Mouse (Mus musculus) ES-E14 (cell line): ENCODE measurements around the gene Exoc6. TPM values are rescaled to one million over a fixed set of nuclear protein-coding genes. Genes with fewer than 3 reads are reported as not detected.

Experiments
- DNase-seq: peaks from one replicate; pipeline ENCODE4 v3.0.0-alpha.2; 2013; ENCODE audit warnings: low read depth, low spot score
- H3K27ac ChIP-seq: 2 replicates; pipeline ENCODE4 v1.5.1; 2012; ENCODE audit warnings: low read depth, mild to moderate bottlenecking, low read length, moderate library complexity, mixed read lengths; ENCODE audit not compliant: poor library complexity, insufficient read depth, severe bottlenecking
- H3K36me3 ChIP-seq: 2 replicates; pipeline ENCODE4 v1.6.1; 2012; ENCODE audit warnings: mild to moderate bottlenecking, low read length, moderate library complexity, mixed read lengths; ENCODE audit not compliant: control insufficient read depth, poor library complexity, insufficient read depth, severe bottlenecking
- H3K4me1 ChIP-seq, 2 experiments: fragments of 150-350 bp in 1 of 2; sonication (generic) in 1 of 2; 2 replicates each; pipeline ENCODE4 v1.6.1; 2012; ENCODE audit warnings: low read length in 2 of 2, mild to moderate bottlenecking in 1 of 2, mixed read lengths in 1 of 2; ENCODE audit not compliant: control insufficient read depth in 2 of 2, insufficient read depth in 2 of 2, poor library complexity in 1 of 2
- H3K4me3 ChIP-seq, 2 experiments: fragments of 150-350 bp in 1 of 2; sonication (generic) in 1 of 2; 2 replicates each; pipeline ENCODE4 v1.5.1; 2012; ENCODE audit warnings: low read length in 2 of 2, low read depth in 1 of 2, mild to moderate bottlenecking in 1 of 2, mixed read lengths in 1 of 2; ENCODE audit not compliant: insufficient read depth in 1 of 2, poor library complexity in 1 of 2, severe bottlenecking in 1 of 2
- H3K9ac ChIP-seq: 2 replicates; pipeline ENCODE4 v1.6.1; 2012; ENCODE audit warnings: low read depth, mild to moderate bottlenecking, low read length, mixed read lengths; ENCODE audit not compliant: poor library complexity, insufficient read depth, severe bottlenecking
- H3K9me3 ChIP-seq: fragments of 150-350 bp; sonication (generic); 2 replicates; pipeline ENCODE4 v1.6.1; 2012; ENCODE audit warnings: low read depth, mild to moderate bottlenecking, low read length; ENCODE audit not compliant: control insufficient read depth, insufficient read depth
- CHD2 ChIP-seq: IDR thresholded peaks from 2 replicates; pipeline ENCODE4 v1.6.1; 2014; ENCODE audit warnings: mild to moderate bottlenecking, low read depth, low read length, inconsistent platforms
- HCFC1 ChIP-seq: IDR thresholded peaks from 2 replicates; pipeline ENCODE4 v1.6.1; 2012; ENCODE audit warnings: low read length, inconsistent platforms, borderline replicate concordance; ENCODE audit not compliant: insufficient read depth
- MAFK ChIP-seq: IDR thresholded peaks from 2 replicates; pipeline ENCODE4 v1.6.1; 2014; ENCODE audit warnings: mild to moderate bottlenecking, low read depth, low read length, inconsistent platforms; ENCODE audit not compliant: insufficient read depth
- ZC3H11A ChIP-seq: IDR thresholded peaks from 2 replicates; pipeline ENCODE4 v1.6.1; 2012; ENCODE audit warnings: low read depth, mild to moderate bottlenecking, inconsistent platforms, low read length, borderline replicate concordance
- ZNF384 ChIP-seq: IDR thresholded peaks from 2 replicates; pipeline ENCODE4 v1.6.1; 2012; ENCODE audit warnings: low read depth, low read length, inconsistent platforms
- in situ Hi-C, 2 experiments: fragments of 600-800 bp; cut with MboI; formaldehyde crosslinking; loops; one replicate each; pipeline ENCODE4 v1.15.1; 2025; ENCODE audit warnings: low sequenced_read_pairs in 2 of 2, inconsistent platforms in 1 of 2; ENCODE audit not compliant: unreplicated experiment in 2 of 2
- total RNA-seq: library from RNA; depleted of rRNA; stranded (reverse); fragments of 300-350 nt; gene quantifications from 2 replicates; pipeline ENCODE4 v1.2.3, GENCODE M21; 2012

Exoc6 gene
- total RNA-seq, 1 experiment = 10.1 TPM

GRCm38 (mm10) chr19:37669486-37669885 lies 119.3 kb downstream of the Exoc6 start:
- no peaks in the 10 kb centered on the region for H3K36me3 ChIP-seq
- DNase-seq = no peak
- no peak overlapping the region for H3K4me3 ChIP-seq
- TF ChIP-seq CHD2 = no peak
- TF ChIP-seq MAFK = no peak
- TF ChIP-seq ZNF384 = no peak
- no peak for TF ChIP-seq ZC3H11A
- no peak for TF ChIP-seq HCFC1
- peaks cover 0 to 2% of the 10 kb centered on the region in 2 experiments; a peak in 1 of 4 replicates for H3K4me1 ChIP-seq
- H3K9me3 ChIP-seq = no peaks in the 10 kb centered on the region
- in situ Hi-C loops = no loop called here
- no peak overlapping the region for H3K27ac ChIP-seq
- no peak overlapping the region for H3K9ac ChIP-seq

DNA sequence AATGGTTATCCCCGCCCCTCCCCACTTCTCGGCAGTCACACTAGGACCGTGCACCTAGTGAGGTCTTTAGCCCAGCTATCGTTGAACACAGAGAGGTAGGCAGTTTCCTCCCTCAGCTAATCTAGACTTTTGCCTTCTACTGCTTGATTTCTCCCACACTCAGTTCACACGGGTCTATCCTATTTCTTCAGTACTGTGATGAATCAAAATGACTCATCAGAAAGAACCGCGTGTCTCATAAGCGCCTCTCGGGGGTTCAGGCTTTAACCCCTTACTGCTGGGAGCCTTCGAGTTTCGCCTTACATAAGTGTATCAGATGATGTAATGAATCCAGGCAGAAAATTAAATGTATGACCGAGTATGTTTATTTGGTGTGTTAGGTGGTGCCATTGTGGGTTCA lies 123.2 kb downstream of the Exoc6 start:
- H3K9ac ChIP-seq = no peak overlapping the region
- peaks cover 0 to 2% of the 10 kb centered on the region in 2 experiments; a peak in 1 of 4 replicates for H3K4me1 ChIP-seq
- DNase-seq = no peak
- in situ Hi-C loops = no loop called here
- H3K9me3 ChIP-seq = no peaks in the 10 kb centered on the region
- no peaks in the 10 kb centered on the region for H3K36me3 ChIP-seq
- no peak overlapping the region for H3K27ac ChIP-seq
- no peak overlapping the region for H3K4me3 ChIP-seq
- TF ChIP-seq ZNF384 = no peak
- no peak for TF ChIP-seq ZC3H11A
- no peak for TF ChIP-seq CHD2
- no peak for TF ChIP-seq MAFK
- TF ChIP-seq HCFC1 = no peak

- no peak within 1 kb of the TSS for H3K9ac ChIP-seq
- in situ Hi-C loops = no loop called here
- H3K9me3 ChIP-seq = no peaks in the 10 kb centered on the region
- H3K4me1 ChIP-seq = peaks cover 2 to 7% of the 10 kb centered on the region in 2 experiments; a peak in 2 of 4 replicates
- peak within 1 kb of the TSS in 1 of 2 experiments; percentile 38; a peak in 1 of 4 replicates for H3K4me3 ChIP-seq
- no peak for DNase-seq
- H3K27ac ChIP-seq = no peak within 1 kb of the TSS
- H3K36me3 ChIP-seq = no peaks in the 10 kb centered on the region
- no peak for TF ChIP-seq ZNF384
- no peak for TF ChIP-seq CHD2
- no peak for TF ChIP-seq HCFC1
- no peak for TF ChIP-seq MAFK
Observed at GRCm38 (mm10) chr19:37685281-37685680, 135.1 kb downstream of the Exoc6 start, which contains the start of gene Cyp26c1. Cyp26c1 (plus strand) TSS chr19:37685581.

DNA sequence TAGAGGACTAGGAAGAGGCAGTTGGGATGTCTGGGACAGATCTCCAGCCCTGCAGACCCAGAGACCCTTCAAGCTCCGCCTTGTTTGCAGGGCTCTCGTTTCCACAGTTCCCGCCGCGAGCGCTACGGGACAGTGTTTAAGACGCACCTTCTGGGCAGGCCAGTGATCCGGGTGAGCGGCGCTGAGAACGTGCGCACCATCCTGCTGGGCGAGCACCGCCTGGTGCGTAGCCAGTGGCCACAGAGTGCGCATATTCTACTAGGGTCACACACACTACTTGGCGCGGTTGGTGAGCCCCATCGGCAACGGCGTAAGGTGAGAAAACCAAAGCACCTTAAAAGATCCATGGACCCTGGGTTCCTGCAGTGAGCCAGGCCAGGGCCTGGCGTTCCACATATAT lies 136.1 kb downstream of the Exoc6 start:
- Histone ChIP-seq H3K9ac (no peak overlapping the region), H3K27ac (no peak overlapping the region), H3K4me3 (peak overlapping the region in 1 of 2 experiments; percentile 38; a peak in 1 of 4 replicates), H3K4me1 (peaks cover 2 to 7% of the 10 kb centered on the region in 2 experiments; a peak in 2 of 4 replicates), H3K36me3 (no peaks in the 10 kb centered on the region), H3K9me3 (no peaks in the 10 kb centered on the region)
- TF ChIP-seq MAFK = no peak
- no peak for TF ChIP-seq ZNF384
- no peak for TF ChIP-seq HCFC1
- no peak for TF ChIP-seq CHD2
- no peak for TF ChIP-seq ZC3H11A
- in situ Hi-C loops = no loop called here
- no peak for DNase-seq
